ENCODE assay signal across 15 mouse cellular contexts in genomic region chr4:140636312-140636996, GRCm38 (mm10). TPM values are rescaled to one million over a fixed set of nuclear protein-coding genes. Genes with fewer than 3 reads are reported as not detected.
DNase-seq lines count a peak whose midpoint lies in the region; ATAC-seq and TF ChIP-seq lines count a peak whose summit lies in the region.
"Had no signal": no experiment of that assay in that cellular context is flagged by ENCODE, and none has a peak within 500 bp of the region (broad histone marks: within the 10 kb centered on the region; RNA-seq: fewer than 3 reads in every experiment).

No protein-coding gene starts in this region.

- no peaks in the 10 kb centered on the region for H3K27me3 ChIP-seq in liver, embryonic 12.5 days (replicated peaks)
- H3K27me3 ChIP-seq in liver, embryonic 11.5 days (replicated peaks; ENCODE audit: control insufficient read depth, insufficient read depth, low read length) = no peaks in the 10 kb centered on the region
- no peaks in the 10 kb centered on the region for H3K27me3 ChIP-seq in kidney, adult 2 months (replicated peaks; ENCODE audit: control insufficient read depth, insufficient read depth, low read length)
- H3K27me3 ChIP-seq: heart, embryonic 12.5 days; midbrain, embryonic 12.5 days had no signal

- DNase-seq in liver, embryonic 11.5 days (ENCODE audit: low spot score) = no peak
- peak; percentile 88 for DNase-seq in kidney, adult 2 months
- peak; percentile 71 to 80 for DNase-seq in kidney, postnatal 36 days
- peak; percentile 52 for DNase-seq in yolk sac, embryonic 10.5 days (ENCODE audit: low spot score)
- DNase-seq in embryo, embryonic 10.5 days (ENCODE audit: low spot score) = no peak
- no peak for DNase-seq in layer of hippocampus, postnatal 25 days (ENCODE audit: extremely low spot score in 1 of 2, low spot score in 1 of 2)
- DNase-seq in gastrocnemius, postnatal 14 days = no peak
- DNase-seq: adrenal gland, adult 2 months; embryo, embryonic 11 days; heart, postnatal 4 days; lung, postnatal 4 days had no signal

- H3K4me1 ChIP-seq in liver, embryonic 12.5 days = peaks cover 17% of the 10 kb centered on the region
- no peaks in the 10 kb centered on the region; the same call in 1 of the 2 replicates for H3K4me1 ChIP-seq in liver, embryonic 11.5 days (replicated peaks; ENCODE audit: control insufficient read depth, insufficient read depth, low read length)
- H3K4me1 ChIP-seq in kidney, adult 2 months (ENCODE audit: control insufficient read depth, insufficient read depth, low read length) = peaks cover 26% of the 10 kb centered on the region

- H3K4me2 ChIP-seq in liver, embryonic 12.5 days = no peak overlapping the region
- no peak overlapping the region for H3K4me2 ChIP-seq in liver, embryonic 11.5 days
- H3K4me2 ChIP-seq: heart, embryonic 12.5 days; midbrain, embryonic 12.5 days had no signal

- TF ChIP-seq CTCF in kidney, adult 2 months (conservative IDR thresholded peaks at IDR 0.05; ENCODE audit: insufficient read depth, insufficient read length, low read depth, low read length) = no peak

- intact Hi-C loops in gastrocnemius, postnatal 14 days (cut with DNase I; ENCODE audit: low total_unique reads) = loop anchor here (5.0 kb wide), 1 partner anchor 36 kb away; no protein-coding TSS in a partner anchor

- WGBS in liver, embryonic 12.5 days (ENCODE audit: insufficient replicate concordance) = 49% methylated on average over 5 of the region's 5 CpGs
- 60% methylated on average over 5 of the region's 5 CpGs for WGBS in liver, embryonic 11.5 days
- WGBS in kidney, adult 2 months = 30% methylated on average over 5 of the region's 5 CpGs

- H3K36me3 ChIP-seq in liver, embryonic 12.5 days = no peaks in the 10 kb centered on the region
- no peaks in the 10 kb centered on the region for H3K36me3 ChIP-seq in liver, embryonic 11.5 days (ENCODE audit: control insufficient read depth, insufficient read depth, low read length)
- H3K36me3 ChIP-seq in kidney, adult 2 months (ENCODE audit: control insufficient read depth, insufficient read depth, low read length) = no peaks in the 10 kb centered on the region

- TF ChIP-seq POLR2A in kidney, adult 2 months (IDR thresholded peaks at IDR 0.05; ENCODE audit: low read depth, low read length) = no peak

- no peak overlapping the region for H3K4me3 ChIP-seq in liver, embryonic 12.5 days
- no peak overlapping the region for H3K4me3 ChIP-seq in liver, embryonic 11.5 days (ENCODE audit: low read depth, low read length)
- no peak overlapping the region for H3K4me3 ChIP-seq in kidney, adult 2 months (ENCODE audit: insufficient read depth, low read depth, low read length)
- H3K4me3 ChIP-seq: erythroblast, embryonic 14.5 days; heart, embryonic 12.5 days; midbrain, embryonic 12.5 days had no signal

- H3K27ac ChIP-seq in liver, embryonic 12.5 days = no peak overlapping the region
- no peak overlapping the region for H3K27ac ChIP-seq in liver, embryonic 11.5 days (ENCODE audit: low read depth, low read length)
- peak overlapping the region; percentile 54 for H3K27ac ChIP-seq in kidney, adult 2 months (ENCODE audit: insufficient read depth, low read depth, low read length)
- H3K27ac ChIP-seq: midbrain, embryonic 12.5 days had no signal

- H3K9ac ChIP-seq in liver, embryonic 12.5 days = no peak overlapping the region
- H3K9ac ChIP-seq in liver, embryonic 11.5 days (ENCODE audit: low read depth, low read length) = no peak overlapping the region
- H3K9ac ChIP-seq: heart, embryonic 12.5 days; midbrain, embryonic 12.5 days had no signal

- H3K9me3 ChIP-seq in liver, embryonic 12.5 days (replicated peaks) = no peaks in the 10 kb centered on the region
- H3K9me3 ChIP-seq in liver, embryonic 11.5 days (ENCODE audit: control insufficient read depth, low read length) = no peaks in the 10 kb centered on the region
- H3K9me3 ChIP-seq: heart, embryonic 12.5 days; midbrain, embryonic 12.5 days had no signal

- peak; percentile 28; the same call in 1 of the 2 replicates for ATAC-seq in liver, embryonic 12.5 days
- no peak for ATAC-seq in liver, embryonic 11.5 days (replicated peaks; ENCODE audit: low FRiP score)

RNA-seq across cellular contexts. Expression of gene Arhgef10l, which starts 29.4 kb away (rescaled TPM):
- 3.5 and 3.7 TPM in 2 replicates for polyA plus RNA-seq in liver, embryonic 12.5 days (2016; fragmentation: Nextera tagmentation; extraction: Ambion mirVana)
- 5.0 and 6.7 TPM in 2 replicates for polyA plus RNA-seq in liver, embryonic 11.5 days (2014; fragmentation: Nextera tagmentation; extraction: Ambion mirVana)
- 42.0 and 56.2 TPM in 2 replicates for polyA plus RNA-seq in kidney, adult 2 months (2012; rRNA removed)
- total RNA-seq in layer of hippocampus, postnatal 25 days (2021) = 10 to 100 TPM; 43.4 to 46.6 TPM
- total RNA-seq in gastrocnemius, postnatal 14 days (2021) = 10 to 100 TPM; 39.2 to 49.0 TPM

Comparison
In these comparisons a context has a peak if more than half of its experiments do, and no peak if none do; other contexts are left out.
1. DNase-seq: peak in kidney, adult 2 months (single experiment), kidney, postnatal 36 days (2 of 2) and yolk sac, embryonic 10.5 days (single experiment); none in liver, embryonic 11.5 days (single experiment), embryo, embryonic 10.5 days (single experiment), layer of hippocampus, postnatal 25 days (0 of 2) and gastrocnemius, postnatal 14 days (single experiment).